Mouse (Mus musculus) C2C12 (cell line): ENCODE measurements around the gene Cacybp.

ENCODE experiments used
- CEBPB ChIP-seq: IDR thresholded peaks from one replicate; pipeline ENCODE4 v1.6.1; 2011; ENCODE audit warnings: low read depth, mild to moderate bottlenecking, control low read depth, moderate library complexity
- CTCF ChIP-seq: IDR thresholded peaks from one replicate; pipeline ENCODE4 v1.5.1; 2011; ENCODE audit not compliant: control insufficient read depth, insufficient read depth, insufficient read length
- FOSL1 ChIP-seq: IDR thresholded peaks from one replicate; pipeline ENCODE4 v1.8.0; 2011; ENCODE audit warnings: mild to moderate bottlenecking, low read length; ENCODE audit not compliant: poor library complexity, insufficient read depth, severe bottlenecking
- MAX ChIP-seq: IDR thresholded peaks from one replicate; pipeline ENCODE4 v1.6.1; 2011; ENCODE audit warnings: mild to moderate bottlenecking, control low read depth
- MYOD1 ChIP-seq: IDR thresholded peaks from one replicate; pipeline ENCODE4 v1.6.1; 2011; ENCODE audit warnings: low read depth; ENCODE audit not compliant: control insufficient read depth, insufficient read length
- MYOG ChIP-seq: IDR thresholded peaks from one replicate; pipeline ENCODE4 v1.6.1; 2011; ENCODE audit not compliant: control insufficient read depth, insufficient read length; ENCODE audit errors: extremely low read depth
- USF1 ChIP-seq: IDR thresholded peaks from one replicate; pipeline ENCODE4 v1.6.1; 2011; ENCODE audit warnings: low read depth, mild to moderate bottlenecking, control low read depth, moderate library complexity

DNA sequence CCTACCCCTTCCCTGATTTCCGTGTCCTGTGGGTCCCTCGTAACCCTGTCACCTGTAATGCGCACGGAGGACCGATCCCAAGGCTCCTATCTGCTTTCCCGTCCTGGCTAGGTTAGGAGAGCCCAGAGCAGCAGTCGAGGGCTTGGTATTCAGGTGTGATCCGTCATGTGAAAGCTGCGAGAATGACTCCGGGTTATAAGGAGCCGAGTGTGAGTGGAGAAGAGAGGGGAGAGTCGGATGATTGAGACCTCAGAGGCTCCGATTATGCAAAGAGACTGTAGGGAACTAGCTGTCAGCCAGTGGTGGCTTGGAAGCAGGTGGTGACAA, 17.4 kb downstream of the Cacybp start:
- TF ChIP-seq MYOG (no peak), USF1 (no peak), CTCF (no peak), MAX (no peak), FOSL1 (no peak), CEBPB (no peak), MYOD1 (no peak)
